In the genomic region with DNA sequence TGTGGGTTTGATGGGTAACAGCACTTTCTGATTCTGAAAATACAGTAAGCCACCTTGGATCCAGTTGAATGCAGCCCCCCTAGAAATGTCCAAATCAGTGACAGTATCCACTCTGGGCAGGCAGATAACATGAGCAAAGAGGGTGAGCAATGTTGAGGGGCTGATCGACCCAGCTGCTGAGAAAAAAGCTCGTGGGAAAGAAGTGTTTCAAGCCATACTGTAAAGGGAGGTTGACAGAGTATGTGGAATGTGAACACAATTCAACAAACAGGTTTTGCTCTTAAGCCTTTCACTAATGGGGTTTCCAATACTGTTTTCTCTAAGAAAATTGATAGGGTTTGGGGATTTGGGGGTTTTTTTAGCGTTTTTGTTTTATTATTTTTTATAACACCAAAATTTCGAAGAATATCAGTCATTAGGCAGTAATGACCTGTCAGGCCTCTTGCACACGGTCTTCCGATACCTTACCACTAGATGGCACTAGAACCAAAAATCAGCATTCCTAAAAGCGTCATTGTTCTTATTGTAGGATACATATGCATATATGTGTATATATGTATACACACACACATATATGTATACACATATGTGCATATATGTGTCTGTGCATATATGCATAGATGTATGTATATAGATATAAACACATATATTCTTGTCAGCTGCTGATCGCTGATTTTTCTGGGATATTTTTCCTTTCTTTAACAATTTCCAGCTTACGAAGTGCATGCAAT, we compare ENCODE assay signal across 8 mouse cellular contexts.
DNase-seq lines count a peak whose midpoint lies in the region; ATAC-seq lines count a peak whose summit lies in the region.

No protein-coding gene starts in this region.

- H3K27ac ChIP-seq in embryonic facial prominence, embryonic 10.5 days (replicated peaks), result peak overlapping the region; percentile 84
- H3K27ac ChIP-seq in intestine, embryonic 14.5 days (ENCODE audit: low read depth), result no peak overlapping the region

- no peaks in the 10 kb centered on the region for H3K27me3 ChIP-seq in embryonic facial prominence, embryonic 10.5 days (replicated peaks; ENCODE audit: low read depth, poor library complexity, severe bottlenecking)
- no peaks in the 10 kb centered on the region for H3K27me3 ChIP-seq in intestine, embryonic 14.5 days (replicated peaks; ENCODE audit: control insufficient read depth, insufficient read depth, low read length)

- ATAC-seq in intestine, embryonic 14.5 days (replicated peaks; ENCODE audit: low FRiP score, low TSS enrichment, low read depth), result peak; percentile 25; the same call in 1 of the 2 replicates
- ATAC-seq in monocyte, adult 5-6 weeks (replicated peaks; ENCODE audit: insufficient number of reproducible peaks, low FRiP score, low TSS enrichment, poor library complexity, severe bottlenecking), result 0 out of 2 replicates have a peak, but pooled peaks have one; percentile 40

- peaks cover 37% of the 10 kb centered on the region for H3K4me1 ChIP-seq in embryonic facial prominence, embryonic 10.5 days
- peaks cover 7% of the 10 kb centered on the region; the same call in 1 of the 2 replicates for H3K4me1 ChIP-seq in intestine, embryonic 14.5 days (replicated peaks; ENCODE audit: control insufficient read depth, insufficient read depth, low read length)

- H3K9ac ChIP-seq in intestine, embryonic 14.5 days (ENCODE audit: low read length), result no peak overlapping the region

- WGBS in embryonic facial prominence, embryonic 10.5 days, result 23% methylated on average over 9 of the region's 9 CpGs
- WGBS in intestine, embryonic 14.5 days, result 29% methylated on average over 9 of the region's 9 CpGs

- peak; percentile 39 for DNase-seq in lung, postnatal 36 days
- no peak for DNase-seq in lung, postnatal 25 days (ENCODE audit: low spot score)
- DNase-seq in embryonic facial prominence, embryonic 10.5 days (ENCODE audit: low spot score), result no peak
- no peak for DNase-seq in intestine, embryonic 14.5 days (ENCODE audit: low spot score)
- no peak for DNase-seq in spleen, adult 12 weeks (ENCODE audit: low spot score)
- DNase-seq in cerebellum, adult 11 months, result no peak
- DNase-seq in heart, adult 8-10 months (ENCODE audit: low spot score), result no peak

- no peak overlapping the region for H3K4me2 ChIP-seq in intestine, embryonic 14.5 days (ENCODE audit: low read length)

- no peak overlapping the region for H3K4me3 ChIP-seq in embryonic facial prominence, embryonic 10.5 days
- H3K4me3 ChIP-seq in intestine, embryonic 14.5 days (ENCODE audit: low read depth, low read length), result no peak overlapping the region

- no peaks in the 10 kb centered on the region for H3K36me3 ChIP-seq in embryonic facial prominence, embryonic 10.5 days (replicated peaks)
- H3K36me3 ChIP-seq in intestine, embryonic 14.5 days (ENCODE audit: control insufficient read depth, insufficient read depth, low read length), result no peaks in the 10 kb centered on the region

- H3K9me3 ChIP-seq in embryonic facial prominence, embryonic 10.5 days, result no peaks in the 10 kb centered on the region
- H3K9me3 ChIP-seq in intestine, embryonic 14.5 days (ENCODE audit: control insufficient read depth, low read length), result no peaks in the 10 kb centered on the region
